Mouse (Mus musculus) hindbrain, embryonic 16.5 days (tissue): Measurements from ENCODE around the gene Btf3l4. TPM values are rescaled to one million over a fixed set of nuclear protein-coding genes. Genes with fewer than 3 reads are reported as not detected.

Experiments
- ATAC-seq: fragments of 200-750 bp; cut with Nextera tagmentation; 2 replicates; pipeline ENCODE4 v1.8.0; 2017; ENCODE audit warnings: moderate TSS enrichment, moderate library complexity
- H3K27ac ChIP-seq: fragments of 300-500 bp; sonication (generic); 2 replicates; pipeline ENCODE4 v1.5.1; 2014; ENCODE audit warnings: low read depth, mild to moderate bottlenecking, control low read depth, low read length, moderate library complexity
- H3K27me3 ChIP-seq: fragments of 300-500 bp; sonication (generic); replicated peaks from 2 replicates; pipeline ENCODE4 v1.6.1; 2014; ENCODE audit warnings: low read length; ENCODE audit not compliant: control insufficient read depth, insufficient read depth
- H3K36me3 ChIP-seq: fragments of 300-500 bp; sonication (generic); 2 replicates; pipeline ENCODE4 v1.6.1; 2014; ENCODE audit warnings: mild to moderate bottlenecking, low read length, moderate library complexity, mixed read lengths; ENCODE audit not compliant: control insufficient read depth, insufficient read depth
- H3K4me1 ChIP-seq: fragments of 300-500 bp; sonication (generic); 2 replicates; pipeline ENCODE4 v1.6.1; 2014; ENCODE audit warnings: low read depth, low read length; ENCODE audit not compliant: control insufficient read depth, insufficient read depth
- H3K4me2 ChIP-seq: fragments of 300-500 bp; sonication (generic); 2 replicates; pipeline ENCODE4 v1.6.1; 2014; ENCODE audit warnings: mild to moderate bottlenecking, low read length, control low read depth, moderate library complexity
- H3K4me3 ChIP-seq: fragments of 300-500 bp; sonication (generic); 2 replicates; pipeline ENCODE4 v1.5.1; 2014; ENCODE audit warnings: mild to moderate bottlenecking, low read length, control low read depth, moderate library complexity
- H3K9ac ChIP-seq: fragments of 300-500 bp; sonication (generic); 2 replicates; pipeline ENCODE4 v1.6.1; 2014; ENCODE audit warnings: low read depth, mild to moderate bottlenecking, control low read depth, low read length, moderate library complexity
- H3K9me3 ChIP-seq: fragments of 300-500 bp; sonication (generic); 2 replicates; pipeline ENCODE4 v1.6.1; 2014; ENCODE audit warnings: mild to moderate bottlenecking, low read length, moderate library complexity; ENCODE audit not compliant: control insufficient read depth
- whole genome bisulfite sequencing: fragments of 180-500 bp; shearing (Covaris S2); extraction: QIAGEN DNeasy Blood & Tissue Kit; methylation state at CpG from one replicate; pipeline ENCODE4 v1.1.7; 2014; 5-methylcytosine and 5-hydroxymethylcytosine counted together
- polyA plus RNA-seq: library from polyadenylated mRNA; unstranded; fragments of >200 nt; fragmentation: Nextera tagmentation; extraction: Ambion mirVana; gene quantifications from 2 replicates; pipeline ENCODE4 v1.2.1, GENCODE M21; 2015

Gene Btf3l4
- polyA plus RNA-seq, 1 experiment from 2014 or later: 129 TPM

GRCm38 (mm10) chr4:108826643-108827042 lies 6.8 kb downstream of the Btf3l4 start:
- peaks cover 23% of the 10 kb centered on the region for H3K36me3 ChIP-seq
- no peak overlapping the region for H3K27ac ChIP-seq
- H3K9me3 ChIP-seq: no peaks in the 10 kb centered on the region
- no peak overlapping the region for H3K9ac ChIP-seq
- H3K27me3 ChIP-seq: no peaks in the 10 kb centered on the region
- no peak for ATAC-seq
- peaks cover 6% of the 10 kb centered on the region for H3K4me1 ChIP-seq
- H3K4me2 ChIP-seq: no peak overlapping the region
- WGBS: 87% methylated on average over 2 of the region's 2 CpGs
- no peak overlapping the region for H3K4me3 ChIP-seq

GRCm38 (mm10) chr4:108826096-108826495 lies 7.3 kb downstream of the Btf3l4 start:
- peaks cover 23% of the 10 kb centered on the region for H3K36me3 ChIP-seq
- H3K4me3 ChIP-seq: no peak overlapping the region
- WGBS: 89% methylated on average over 1 of the region's 1 CpGs
- peaks cover 2% of the 10 kb centered on the region for H3K4me1 ChIP-seq
- no peak overlapping the region for H3K4me2 ChIP-seq
- H3K9ac ChIP-seq: no peak overlapping the region
- H3K27me3 ChIP-seq: no peaks in the 10 kb centered on the region
- no peaks in the 10 kb centered on the region for H3K9me3 ChIP-seq
- ATAC-seq: no peak
- no peak overlapping the region for H3K27ac ChIP-seq

GRCm38 (mm10) chr4:108825677-108826076 lies 7.7 kb downstream of the Btf3l4 start:
- H3K27ac ChIP-seq: no peak overlapping the region
- H3K4me2 ChIP-seq: no peak overlapping the region
- H3K9ac ChIP-seq: no peak overlapping the region
- H3K36me3 ChIP-seq: peaks cover 23% of the 10 kb centered on the region
- no peaks in the 10 kb centered on the region for H3K4me1 ChIP-seq
- ATAC-seq: no peak
- no peak overlapping the region for H3K4me3 ChIP-seq
- 97% methylated on average over 3 of the region's 3 CpGs for WGBS
- no peaks in the 10 kb centered on the region for H3K27me3 ChIP-seq
- H3K9me3 ChIP-seq: no peaks in the 10 kb centered on the region

- no peak for ATAC-seq
- 0 out of 2 replicates have a peak, but pooled peaks cover 2% of the 10 kb centered on the region for H3K36me3 ChIP-seq
- H3K4me1 ChIP-seq: no peaks in the 10 kb centered on the region
- H3K9ac ChIP-seq: no peak overlapping the region
- H3K27me3 ChIP-seq: no peaks in the 10 kb centered on the region
- H3K27ac ChIP-seq: no peak overlapping the region
- 63% methylated on average over 6 of the region's 6 CpGs for WGBS
- no peak overlapping the region for H3K4me3 ChIP-seq
- no peak overlapping the region for H3K4me2 ChIP-seq
- no peaks in the 10 kb centered on the region for H3K9me3 ChIP-seq
These were observed 21.9 kb downstream of the Btf3l4 start for GRCm38 (mm10) chr4:108811550-108811949.

GRCm38 (mm10) chr4:108811142-108811541 lies 22.3 kb downstream of the Btf3l4 start:
- Histone ChIP-seq H3K36me3 (0 out of 2 replicates have a peak, but pooled peaks cover 2% of the 10 kb centered on the region), H3K27me3 (no peaks in the 10 kb centered on the region), H3K4me3 (no peak overlapping the region), H3K9me3 (no peaks in the 10 kb centered on the region), H3K9ac (no peak overlapping the region), H3K27ac (no peak overlapping the region), H3K4me1 (no peaks in the 10 kb centered on the region), H3K4me2 (no peak overlapping the region)
- no peak for ATAC-seq
- WGBS: 75% methylated on average over 4 of the region's 4 CpGs

- no peak overlapping the region for H3K4me2 ChIP-seq
- no peak overlapping the region for H3K27ac ChIP-seq
- 81% methylated on average over 2 of the region's 2 CpGs for WGBS
- no peak for ATAC-seq
- H3K9me3 ChIP-seq: no peaks in the 10 kb centered on the region
- H3K4me3 ChIP-seq: no peak overlapping the region
- no peaks in the 10 kb centered on the region for H3K36me3 ChIP-seq
- H3K9ac ChIP-seq: no peak overlapping the region
- no peaks in the 10 kb centered on the region for H3K27me3 ChIP-seq
- H3K4me1 ChIP-seq: no peaks in the 10 kb centered on the region
These were observed 29.9 kb downstream of the Btf3l4 start for GRCm38 (mm10) chr4:108803535-108803934.

GRCm38 (mm10) chr4:108798083-108798830 lies 35.2 kb downstream of the Btf3l4 start:
- Histone ChIP-seq H3K27ac (no peak overlapping the region), H3K27me3 (no peaks in the 10 kb centered on the region), H3K4me2 (no peak overlapping the region), H3K9me3 (no peaks in the 10 kb centered on the region), H3K36me3 (no peaks in the 10 kb centered on the region), H3K4me3 (no peak overlapping the region), H3K4me1 (no peaks in the 10 kb centered on the region), H3K9ac (no peak overlapping the region)
- WGBS: 58% methylated on average over 2 of the region's 2 CpGs
- ATAC-seq: no peak

GRCm38 (mm10) chr4:108796701-108797100 lies 36.7 kb downstream of the Btf3l4 start:
- no peaks in the 10 kb centered on the region for H3K36me3 ChIP-seq
- no peak for ATAC-seq
- no peak overlapping the region for H3K4me3 ChIP-seq
- no peaks in the 10 kb centered on the region for H3K27me3 ChIP-seq
- H3K9ac ChIP-seq: no peak overlapping the region
- H3K9me3 ChIP-seq: no peaks in the 10 kb centered on the region
- H3K4me1 ChIP-seq: no peaks in the 10 kb centered on the region
- H3K27ac ChIP-seq: no peak overlapping the region
- 58% methylated on average over 4 of the region's 4 CpGs for WGBS
- H3K4me2 ChIP-seq: no peak overlapping the region

GRCm38 (mm10) chr4:108793941-108794340 lies 39.5 kb downstream of the Btf3l4 start:
- no peaks in the 10 kb centered on the region for H3K9me3 ChIP-seq
- H3K36me3 ChIP-seq: no peaks in the 10 kb centered on the region
- no peaks in the 10 kb centered on the region for H3K4me1 ChIP-seq
- no peak overlapping the region for H3K9ac ChIP-seq
- H3K4me3 ChIP-seq: no peak overlapping the region
- no peak for ATAC-seq
- WGBS: 67% methylated on average over 1 of the region's 1 CpGs
- no peak overlapping the region for H3K4me2 ChIP-seq
- no peak overlapping the region for H3K27ac ChIP-seq
- no peaks in the 10 kb centered on the region for H3K27me3 ChIP-seq
